Mouse (Mus musculus) E14TG2a.4 (cell line): ENCODE measurements around the gene Foxp1.

Source experiments
- CTCF ChIP-seq: conservative IDR thresholded peaks from 2 replicates; pipeline ENCODE4 v1.5.1; 2014; ENCODE audit warnings: low read length
- POU5F1 ChIP-seq: IDR thresholded peaks from 2 replicates; pipeline ENCODE4 v1.6.1; 2014; ENCODE audit warnings: low read length, borderline replicate concordance

DNA sequence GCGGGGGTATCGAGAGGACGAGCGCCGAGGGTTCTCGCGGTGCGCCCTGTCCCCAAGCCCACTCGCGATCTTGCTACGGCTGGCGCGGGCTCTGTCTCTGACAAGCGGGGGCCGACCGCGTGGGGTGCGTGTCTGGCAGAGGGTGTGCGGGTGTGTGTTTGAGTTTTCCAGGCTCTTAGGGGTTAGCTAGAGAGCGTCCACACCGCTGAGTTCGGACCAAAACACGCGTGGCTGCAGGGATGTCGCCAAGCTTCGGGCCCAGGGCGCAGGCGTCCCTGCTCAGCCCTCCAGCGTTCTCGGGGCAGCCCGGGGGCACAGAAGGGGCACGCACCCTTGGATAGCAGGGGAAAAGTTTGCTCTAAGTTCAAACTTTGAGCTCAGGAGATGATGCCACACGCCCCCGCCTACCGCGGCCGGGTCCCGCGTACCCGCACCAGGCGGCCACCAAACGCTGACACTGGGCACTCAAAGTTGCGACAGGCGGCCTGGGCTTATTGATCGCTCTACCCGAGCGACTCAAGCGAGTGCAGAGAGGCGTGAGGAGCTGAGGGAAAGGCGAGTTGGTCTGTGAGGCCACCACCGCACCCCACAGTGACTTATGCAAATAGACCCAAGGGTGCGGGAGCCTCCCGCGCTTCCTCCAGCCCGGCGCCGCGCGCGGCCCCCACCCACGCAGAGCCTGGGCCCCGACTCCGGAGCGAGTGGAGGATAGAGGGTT, 721 bp downstream of the Foxp1 start:
- TF ChIP-seq CTCF (no peak), POU5F1 (no peak)
